Mouse (Mus musculus): ENCODE data around the gene Hdlbp.

GRCm38 (mm10) chr1:93403403-93403802 lies 75.2 kb downstream of the Hdlbp start:
- TF ChIP-seq CTCF (IDR thresholded peaks at IDR 0.05; ENCODE audit: low read depth) (no peak), EP300 (IDR thresholded peaks at IDR 0.05; ENCODE audit: low read depth) (no peak)
